Mouse (Mus musculus) megakaryocyte-erythroid progenitor cell, adult 5 weeks (primary cell): ENCODE data around the gene Gm5592. TPM values are rescaled to one million over a fixed set of nuclear protein-coding genes. Genes with fewer than 3 reads are reported as not detected.

Experiments
- polyA plus RNA-seq: library from polyadenylated mRNA; stranded (reverse); fragments of >175 nt; gene quantifications from 2 replicates; pipeline ENCODE4 v1.2.3, GENCODE M21; 2012

Gene Gm5592
- not detected in 2 replicates for polyA plus RNA-seq

DNA sequence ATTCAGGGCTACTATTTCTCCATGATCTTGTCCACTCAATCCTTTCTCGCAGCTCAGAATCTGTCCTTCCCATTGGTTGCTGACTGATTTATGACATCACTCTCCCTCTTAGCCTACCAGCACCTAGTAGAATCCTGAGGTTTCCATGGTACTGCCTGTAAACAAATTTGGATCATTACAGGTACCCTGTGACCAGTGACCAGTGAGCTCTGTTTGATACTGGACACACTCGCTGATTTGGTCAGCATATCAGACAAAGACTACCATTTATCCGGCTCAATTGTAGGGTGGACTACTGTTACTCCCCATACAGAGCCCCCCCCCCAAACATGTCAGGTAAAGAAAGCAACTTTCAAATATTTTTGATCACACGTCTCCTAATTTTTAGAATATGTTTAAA lies at the start of gene Gm5592:
Gene Gm5592 (plus strand): TSS at position 301 of the 400 bp plus-strand sequence.

Other genes with a start within 250 kb of the Gm5592 start
- gene 4930433I11Rik, start 166.3 kb upstream of the Gm5592 start, polyA plus RNA-seq = not detected in 2 replicates
- gene Gm4884, start 121.1 kb upstream of the Gm5592 start, polyA plus RNA-seq = 0.02 TPM in 1 of 2 replicates, not detected in the other
- gene AI987944, start 239.5 kb downstream of the Gm5592 start, polyA plus RNA-seq = 0.30 and 0.36 TPM in 2 replicates